In genomic region chr2:5403850-5404249, GRCm38 (mm10) we compare ENCODE assay signal across 8 mouse cellular contexts.
DNase-seq lines count a peak whose midpoint lies in the region; ATAC-seq and TF ChIP-seq lines count a peak whose summit lies in the region.

No protein-coding gene starts in this region.

- no peaks in the 10 kb centered on the region for H3K79me2 ChIP-seq in MEL (ENCODE audit: control insufficient read depth, insufficient read depth, low read length, poor library complexity)

- no peak for TF ChIP-seq EP300 in MEL (IDR thresholded peaks at IDR 0.05; ENCODE audit: low read depth in 1 of 2, low read length in 2 of 2)

- no peak for TF ChIP-seq POLR2A in MEL (IDR thresholded peaks at IDR 0.05; ENCODE audit: control insufficient read depth in 1 of 2, insufficient read depth in 1 of 2, low read depth in 1 of 2, low read length in 2 of 2, poor library complexity in 1 of 2)

- no peak overlapping the region for H3K4me3 ChIP-seq in MEL (ENCODE audit: control insufficient read depth in 1 of 2, insufficient read depth in 1 of 2, low read depth in 2 of 2, low read length in 2 of 2)

- H3K9ac ChIP-seq in MEL (ENCODE audit: control insufficient read depth, low read depth, low read length, poor library complexity, severe bottlenecking), result no peak overlapping the region

- H3K27me3 ChIP-seq in MEL (ENCODE audit: control insufficient read depth in 1 of 2, insufficient read depth in 2 of 2, low read length in 2 of 2), result no peaks in the 10 kb centered on the region

- ATAC-seq in granulocyte monocyte progenitor cell, adult 5-6 weeks (replicated peaks; ENCODE audit: poor library complexity, severe bottlenecking), result peak; percentile 85

- H3K9me3 ChIP-seq in MEL (replicated peaks; ENCODE audit: insufficient read depth, low read length), result no peaks in the 10 kb centered on the region

- peak; percentile 7 to 47 for DNase-seq in heart, adult 18-20 months
- DNase-seq in heart, adult 9 months (ENCODE audit: low spot score in 2 of 2), result no peak
- peak; percentile 11 for DNase-seq in 3134 (ENCODE audit: extremely low read depth, insufficient read length, low spot score)
- peak; percentile 72 for DNase-seq in MEL (ENCODE audit: low read depth, low spot score)
- DNase-seq in thymus, postnatal 14 days, result peak; percentile 54
- DNase-seq in left cerebral cortex, adult 11 months (ENCODE audit: low spot score), result no peak
- no peak for DNase-seq in kidney, postnatal 14 days

- 0 out of 4 replicates have a peak, but pooled peaks cover 0 to 2% of the 10 kb centered on the region in 2 experiments for H3K4me1 ChIP-seq in MEL (ENCODE audit: control insufficient read depth in 1 of 2, insufficient read depth in 2 of 2, low read length in 2 of 2)

- peak; percentile 50 for TF ChIP-seq RAD21 in MEL (IDR thresholded peaks at IDR 0.05; ENCODE audit: low read depth, low read length)

- TF ChIP-seq CTCF in MEL (IDR thresholded peaks at IDR 0.05 in 2 of 3, conservative IDR thresholded peaks at IDR 0.05 in 1 of 3; ENCODE audit: control insufficient read depth in 1 of 3, insufficient read depth in 1 of 3, low read depth in 2 of 3, low read length in 3 of 3, poor library complexity in 1 of 3, severe bottlenecking in 1 of 3), result peak; percentile 41 to 81 (median 73)

- H3K27ac ChIP-seq in MEL (ENCODE audit: control insufficient read depth, low read depth, low read length), result no peak overlapping the region

- no peaks in the 10 kb centered on the region for H3K36me3 ChIP-seq in MEL (ENCODE audit: control insufficient read depth in 1 of 2, insufficient read depth in 2 of 2, low read length in 2 of 2)

TF ChIP-seq in MEL, 35 proteins besides CTCF, POLR2A, EP300 and RAD21:
- peak; percentile 61 for TF ChIP-seq SMC3 (IDR thresholded peaks at IDR 0.05; ENCODE audit: low read depth, low read length)
- TF ChIP-seq ZMIZ1 (IDR thresholded peaks at IDR 0.05; ENCODE audit: low read depth, low read length), result no peak

Comparison
In these comparisons a context has a peak if more than half of its experiments do, and no peak if none do; other contexts are left out.
1. DNase-seq: peak in heart, adult 18-20 months (2 of 2), 3134 (single experiment), MEL (single experiment) and thymus, postnatal 14 days (single experiment); none in heart, adult 9 months (0 of 2), left cerebral cortex, adult 11 months (single experiment) and kidney, postnatal 14 days (single experiment).